Mouse (Mus musculus): Measurements from ENCODE around the gene Adam30. TPM values are rescaled to one million over a fixed set of nuclear protein-coding genes. Genes with fewer than 3 reads are reported as not detected.

The Adam30 gene
- polyA plus RNA-seq, 1 experiment from 2014 or later: not detected

GRCm38 (mm10) chr3:98149881-98150280, 10.5 kb upstream of the Adam30 start:
- no peak for DNase-seq (ENCODE audit: low spot score)
- no peaks in the 10 kb centered on the region for H3K4me1 ChIP-seq (replicated peaks)
- no peak overlapping the region for H3K4me3 ChIP-seq
- WGBS: 94% methylated on average over 11 of the region's 11 CpGs
- no peak overlapping the region for H3K27ac ChIP-seq
- no peaks in the 10 kb centered on the region for H3K27me3 ChIP-seq (ENCODE audit: insufficient read depth, poor library complexity, severe bottlenecking)
- no peaks in the 10 kb centered on the region for H3K9me3 ChIP-seq
- peaks cover 58% of the 10 kb centered on the region for H3K36me3 ChIP-seq

- H3K27me3 ChIP-seq (ENCODE audit: insufficient read depth, poor library complexity, severe bottlenecking): no peaks in the 10 kb centered on the region
- peaks cover 47% of the 10 kb centered on the region for H3K36me3 ChIP-seq
- no peak overlapping the region for H3K4me3 ChIP-seq
- DNase-seq (ENCODE audit: low spot score): no peak
- H3K27ac ChIP-seq: no peak overlapping the region
- no peaks in the 10 kb centered on the region for H3K4me1 ChIP-seq (replicated peaks)
- 92% methylated on average over 10 of the region's 10 CpGs for WGBS
- no peaks in the 10 kb centered on the region for H3K9me3 ChIP-seq
These were observed 9.4 kb upstream of the Adam30 start for GRCm38 (mm10) chr3:98151016-98151415.

GRCm38 (mm10) chr3:98153460-98153859, 7.0 kb upstream of the Adam30 start:
- Histone ChIP-seq H3K9me3 (no peaks in the 10 kb centered on the region), H3K4me3 (no peak overlapping the region), H3K36me3 (peaks cover 22% of the 10 kb centered on the region), H3K27ac (no peak overlapping the region), H3K27me3 (ENCODE audit: insufficient read depth, poor library complexity, severe bottlenecking) (no peaks in the 10 kb centered on the region), H3K4me1 (replicated peaks) (0 out of 2 replicates have a peak, but pooled peaks cover 4% of the 10 kb centered on the region)
- no peak for DNase-seq (ENCODE audit: low spot score)

- 63% methylated on average over 4 of the region's 4 CpGs for WGBS
- H3K4me3 ChIP-seq: no peak overlapping the region
- H3K4me1 ChIP-seq (replicated peaks): 0 out of 2 replicates have a peak, but pooled peaks cover 4% of the 10 kb centered on the region
- H3K9me3 ChIP-seq: no peaks in the 10 kb centered on the region
- DNase-seq (ENCODE audit: low spot score): no peak
- no peaks in the 10 kb centered on the region for H3K27me3 ChIP-seq (ENCODE audit: insufficient read depth, poor library complexity, severe bottlenecking)
- H3K36me3 ChIP-seq: 0 out of 2 replicates have a peak, but pooled peaks cover under 1% of the 10 kb centered on the region
- H3K27ac ChIP-seq: no peak overlapping the region
These were observed 4.3 kb upstream of the Adam30 start for GRCm38 (mm10) chr3:98156158-98156557.

- Histone ChIP-seq H3K27me3 (ENCODE audit: insufficient read depth, poor library complexity, severe bottlenecking) (no peaks in the 10 kb centered on the region), H3K9me3 (no peaks in the 10 kb centered on the region), H3K27ac (no peak overlapping the region), H3K4me3 (no peak overlapping the region), H3K36me3 (no peaks in the 10 kb centered on the region), H3K4me1 (replicated peaks) (0 out of 2 replicates have a peak, but pooled peaks cover 4% of the 10 kb centered on the region)
- WGBS: 81% methylated on average over 2 of the region's 2 CpGs
- DNase-seq (ENCODE audit: low spot score): no peak
These were observed 3.4 kb upstream of the Adam30 start for GRCm38 (mm10) chr3:98157073-98157472.

- WGBS: 64% methylated on average over 2 of the region's 2 CpGs
- H3K27ac ChIP-seq: no peak overlapping the region
- H3K27me3 ChIP-seq (ENCODE audit: insufficient read depth, poor library complexity, severe bottlenecking): no peaks in the 10 kb centered on the region
- H3K4me3 ChIP-seq: no peak overlapping the region
- no peaks in the 10 kb centered on the region for H3K9me3 ChIP-seq
- H3K36me3 ChIP-seq: no peaks in the 10 kb centered on the region
- 0 out of 2 replicates have a peak, but pooled peaks cover 4% of the 10 kb centered on the region for H3K4me1 ChIP-seq (replicated peaks)
- no peak for DNase-seq (ENCODE audit: low spot score)
These were observed 2.8 kb upstream of the Adam30 start for GRCm38 (mm10) chr3:98157585-98157984.

- Histone ChIP-seq H3K4me3 (no peak overlapping the region), H3K27me3 (ENCODE audit: insufficient read depth, poor library complexity, severe bottlenecking) (no peaks in the 10 kb centered on the region), H3K27ac (no peak overlapping the region), H3K9me3 (no peaks in the 10 kb centered on the region), H3K4me1 (replicated peaks) (0 out of 2 replicates have a peak, but pooled peaks cover 4% of the 10 kb centered on the region), H3K36me3 (no peaks in the 10 kb centered on the region)
- DNase-seq (ENCODE audit: low spot score): no peak
- WGBS: 76% methylated on average over 4 of the region's 4 CpGs
These were observed 1.8 kb upstream of the Adam30 start for GRCm38 (mm10) chr3:98158646-98159045.

- WGBS: 78% methylated on average over 4 of the region's 4 CpGs
- Histone ChIP-seq H3K36me3 (no peaks in the 10 kb centered on the region), H3K27me3 (ENCODE audit: insufficient read depth, poor library complexity, severe bottlenecking) (no peaks in the 10 kb centered on the region), H3K4me3 (no peak overlapping the region), H3K9me3 (no peaks in the 10 kb centered on the region), H3K4me1 (replicated peaks) (0 out of 2 replicates have a peak, but pooled peaks cover 4% of the 10 kb centered on the region), H3K27ac (no peak overlapping the region)
- DNase-seq (ENCODE audit: low spot score): no peak
These were observed 1.1 kb upstream of the Adam30 start for GRCm38 (mm10) chr3:98159289-98159688.

- Histone ChIP-seq H3K9me3 (no peaks in the 10 kb centered on the region), H3K36me3 (no peaks in the 10 kb centered on the region), H3K4me1 (replicated peaks) (peaks cover 4% of the 10 kb centered on the region; the same call in 1 of the 2 replicates), H3K4me3 (no peak overlapping the region), H3K27me3 (ENCODE audit: insufficient read depth, poor library complexity, severe bottlenecking) (no peaks in the 10 kb centered on the region), H3K27ac (no peak overlapping the region)
- WGBS: 90% methylated on average over 4 of the region's 4 CpGs
- no peak for DNase-seq (ENCODE audit: low spot score)
These were observed 17.9 kb downstream of the Adam30 start for GRCm38 (mm10) chr3:98178340-98178739.

GRCm38 (mm10) chr3:98180805-98181204, 20.4 kb downstream of the Adam30 start:
- Histone ChIP-seq H3K36me3 (no peaks in the 10 kb centered on the region), H3K4me3 (no peak overlapping the region), H3K4me1 (replicated peaks) (peaks cover 18% of the 10 kb centered on the region), H3K27me3 (ENCODE audit: insufficient read depth, poor library complexity, severe bottlenecking) (no peaks in the 10 kb centered on the region), H3K27ac (no peak overlapping the region), H3K9me3 (no peaks in the 10 kb centered on the region)
- WGBS: 26% methylated on average over 7 of the region's 7 CpGs
- DNase-seq (ENCODE audit: low spot score): peak; percentile 59

GRCm38 (mm10) chr3:98185163-98185714, 24.8 kb downstream of the Adam30 start:
- DNase-seq (ENCODE audit: low spot score): peak; percentile 20
- Histone ChIP-seq H3K4me3 (no peak overlapping the region), H3K4me1 (replicated peaks) (peaks cover 18% of the 10 kb centered on the region), H3K27ac (peak overlapping the region; percentile 56; the same call in 1 of the 2 replicates), H3K9me3 (no peaks in the 10 kb centered on the region), H3K36me3 (no peaks in the 10 kb centered on the region), H3K27me3 (ENCODE audit: insufficient read depth, poor library complexity, severe bottlenecking) (no peaks in the 10 kb centered on the region)
- WGBS: 66% methylated on average over 10 of the region's 10 CpGs

- Histone ChIP-seq H3K9me3 (no peaks in the 10 kb centered on the region), H3K4me1 (replicated peaks) (peaks cover 17% of the 10 kb centered on the region), H3K36me3 (no peaks in the 10 kb centered on the region), H3K4me3 (no peak overlapping the region), H3K27ac (no peak overlapping the region), H3K27me3 (ENCODE audit: insufficient read depth, poor library complexity, severe bottlenecking) (no peaks in the 10 kb centered on the region)
- WGBS: 90% methylated on average over 3 of the region's 3 CpGs
- DNase-seq (ENCODE audit: low spot score): no peak
These were observed 27.3 kb downstream of the Adam30 start for GRCm38 (mm10) chr3:98187777-98188176.

- WGBS: 8% methylated on average over 9 of the region's 9 CpGs
- Histone ChIP-seq H3K4me3 (no peak overlapping the region), H3K9me3 (no peaks in the 10 kb centered on the region), H3K36me3 (no peaks in the 10 kb centered on the region), H3K27ac (peak overlapping the region; percentile 69), H3K4me1 (replicated peaks) (peaks cover 27% of the 10 kb centered on the region), H3K27me3 (ENCODE audit: insufficient read depth, poor library complexity, severe bottlenecking) (no peaks in the 10 kb centered on the region; the same call in 1 of the 2 replicates)
- DNase-seq (ENCODE audit: low spot score): peak; percentile 69
These were observed 37.5 kb downstream of the Adam30 start for GRCm38 (mm10) chr3:98197711-98198532.

All from hindbrain, embryonic 10.5 days (tissue).